Mouse (Mus musculus) midbrain, embryonic 14.5 days (tissue): ENCODE results near the gene Cela2a. TPM values are rescaled to one million over a fixed set of nuclear protein-coding genes. Genes with fewer than 3 reads are reported as not detected.
A peak's percentile ranks its signal among the peaks of the same experiment; 100 is the strongest.

ENCODE experiments used
- ATAC-seq: fragments of 200-750 bp; cut with Nextera tagmentation; 2 replicates; pipeline ENCODE4 v1.8.0; 2017; ENCODE audit warnings: moderate number of reproducible peaks, moderate library complexity; ENCODE audit not compliant: low FRiP score, low TSS enrichment
- DNase-seq: peaks from one replicate; pipeline ENCODE4 v3.0.0-alpha.2; 2015
- H3K27ac ChIP-seq: fragments of 300-500 bp; sonication (generic); replicated peaks from 2 replicates; pipeline ENCODE4 v1.5.1; 2014; ENCODE audit warnings: mild to moderate bottlenecking, low read depth, low read length, moderate library complexity
- H3K27me3 ChIP-seq: fragments of 300-500 bp; sonication (generic); 2 replicates; pipeline ENCODE4 v1.6.1; 2014; ENCODE audit warnings: low read length, control low read depth, mixed read lengths; ENCODE audit not compliant: control insufficient read depth, insufficient read depth
- H3K36me3 ChIP-seq: fragments of 300-500 bp; sonication (generic); 2 replicates; pipeline ENCODE4 v1.6.1; 2014; ENCODE audit warnings: low read length, control low read depth; ENCODE audit not compliant: control insufficient read depth, insufficient read depth
- H3K4me1 ChIP-seq: fragments of 300-500 bp; sonication (generic); 2 replicates; pipeline ENCODE4 v1.6.1; 2014; ENCODE audit warnings: mild to moderate bottlenecking, antibody characterized with exemption, low read length, control low read depth; ENCODE audit not compliant: control insufficient read depth, insufficient read depth
- H3K4me2 ChIP-seq: fragments of 300-500 bp; sonication (generic); 2 replicates; pipeline ENCODE4 v1.6.1; 2014; ENCODE audit warnings: mild to moderate bottlenecking, low read length, moderate library complexity
- H3K4me3 ChIP-seq: fragments of 300-500 bp; sonication (generic); replicated peaks from 2 replicates; pipeline ENCODE4 v1.5.1; 2014; ENCODE audit warnings: low read depth, low read length
- H3K9ac ChIP-seq: fragments of 300-500 bp; sonication (generic); replicated peaks from 2 replicates; pipeline ENCODE4 v1.6.1; 2014; ENCODE audit warnings: mild to moderate bottlenecking, low read length, moderate library complexity
- H3K9me3 ChIP-seq: fragments of 300-500 bp; sonication (generic); 2 replicates; pipeline ENCODE4 v1.6.1; 2016; ENCODE audit warnings: low read length, control low read depth, mixed read lengths; ENCODE audit not compliant: control insufficient read depth
- WGBS: fragments of 180-500 bp; shearing (Covaris S2); extraction: QIAGEN DNeasy Blood & Tissue Kit; methylation state at CpG from one replicate; pipeline ENCODE4 v1.1.7; 2014; 5-methylcytosine and 5-hydroxymethylcytosine counted together
- polyA plus RNA-seq: library from polyadenylated mRNA; unstranded; fragments of >200 nt; fragmentation: Nextera tagmentation; extraction: Ambion mirVana; gene quantifications from 2 replicates; pipeline ENCODE4 v1.2.1, GENCODE M21; 2014

Gene Cela2a
- not detected in 2 replicates for polyA plus RNA-seq

DNA sequence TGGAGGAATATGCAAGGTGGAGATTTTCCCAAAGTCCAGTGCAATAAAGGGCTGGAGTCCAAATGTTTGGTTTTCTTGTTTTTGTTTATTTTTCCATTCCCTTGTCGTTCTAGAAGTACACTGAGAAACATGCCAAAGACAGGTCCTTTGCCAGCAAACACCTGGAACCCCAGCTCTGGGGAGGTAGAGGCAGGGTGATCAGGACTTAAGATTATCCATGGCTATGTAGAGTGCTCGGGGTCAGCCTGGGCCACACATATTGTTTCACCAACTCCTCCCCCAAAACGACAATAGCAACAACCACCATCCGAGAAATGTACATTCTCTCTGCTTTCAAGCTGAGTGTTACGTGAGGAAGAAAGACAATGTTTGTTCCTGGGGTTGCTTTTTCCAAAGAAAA lies at the start of gene Cela2a:
Gene Cela2a, minus strand, starts transcription at position 101 of the 400 bp plus-strand sequence.
- WGBS = 60% methylated on average over 5 of the region's 5 CpGs
- H3K4me2 ChIP-seq = no peak within 1 kb of the TSS
- DNase-seq (no peak), ATAC-seq (no peak)
- H3K9ac ChIP-seq = no peak within 1 kb of the TSS
- H3K36me3 ChIP-seq = no peaks in the 10 kb centered on the region
- no peak within 1 kb of the TSS for H3K4me3 ChIP-seq
- H3K27ac ChIP-seq = no peak within 1 kb of the TSS
- H3K4me1 ChIP-seq = no peaks in the 10 kb centered on the region
- no peaks in the 10 kb centered on the region for H3K9me3 ChIP-seq
- no peaks in the 10 kb centered on the region for H3K27me3 ChIP-seq

DNA sequence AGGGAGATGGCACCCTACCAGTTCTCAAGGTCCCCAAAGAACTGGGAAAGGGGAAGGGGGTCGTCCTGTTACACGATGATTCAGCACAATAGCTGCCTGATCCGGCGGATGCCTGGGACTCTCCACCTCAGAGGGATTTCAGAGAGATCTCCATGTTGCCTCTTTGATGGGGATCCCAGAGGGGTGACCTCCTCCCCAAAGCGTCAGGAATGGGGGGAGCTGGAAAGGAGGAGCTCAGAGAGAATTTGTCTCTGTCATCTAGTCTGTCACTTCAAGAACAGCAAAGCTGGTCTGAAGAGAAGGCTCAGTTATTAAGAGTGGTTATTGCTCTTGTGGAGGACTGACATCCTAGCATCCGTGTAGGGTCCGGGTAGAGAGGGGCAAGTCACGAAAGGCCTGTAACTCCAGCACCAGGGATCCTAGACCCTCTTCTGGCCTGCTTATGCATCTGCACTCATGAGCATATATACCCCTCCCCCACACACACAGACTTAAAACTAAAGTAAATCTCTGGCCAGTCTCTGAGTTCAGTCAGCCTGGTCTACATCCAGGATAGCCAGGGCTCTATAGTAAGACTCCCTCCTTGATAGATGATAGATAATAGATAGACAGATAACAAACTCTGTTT lies 49.6 kb upstream of the Cela2a start:
- DNase-seq = peak; percentile 67
- H3K9ac ChIP-seq = peak overlapping the region; percentile 83; the same call in 1 of the 2 replicates
- peak; percentile 25; the same call in 1 of the 2 replicates for ATAC-seq
- H3K4me3 ChIP-seq = peak overlapping the region; percentile 72
- H3K27ac ChIP-seq = peak overlapping the region; percentile 75
- H3K4me2 ChIP-seq = peak overlapping the region; percentile 92
- H3K36me3 ChIP-seq = 0 out of 2 replicates have a peak, but pooled peaks cover 4% of the 10 kb centered on the region
- H3K27me3 ChIP-seq = no peaks in the 10 kb centered on the region
- H3K4me1 ChIP-seq = peaks cover 42% of the 10 kb centered on the region
- H3K9me3 ChIP-seq = no peaks in the 10 kb centered on the region
- WGBS = 9% methylated on average over 8 of the region's 8 CpGs

DNA sequence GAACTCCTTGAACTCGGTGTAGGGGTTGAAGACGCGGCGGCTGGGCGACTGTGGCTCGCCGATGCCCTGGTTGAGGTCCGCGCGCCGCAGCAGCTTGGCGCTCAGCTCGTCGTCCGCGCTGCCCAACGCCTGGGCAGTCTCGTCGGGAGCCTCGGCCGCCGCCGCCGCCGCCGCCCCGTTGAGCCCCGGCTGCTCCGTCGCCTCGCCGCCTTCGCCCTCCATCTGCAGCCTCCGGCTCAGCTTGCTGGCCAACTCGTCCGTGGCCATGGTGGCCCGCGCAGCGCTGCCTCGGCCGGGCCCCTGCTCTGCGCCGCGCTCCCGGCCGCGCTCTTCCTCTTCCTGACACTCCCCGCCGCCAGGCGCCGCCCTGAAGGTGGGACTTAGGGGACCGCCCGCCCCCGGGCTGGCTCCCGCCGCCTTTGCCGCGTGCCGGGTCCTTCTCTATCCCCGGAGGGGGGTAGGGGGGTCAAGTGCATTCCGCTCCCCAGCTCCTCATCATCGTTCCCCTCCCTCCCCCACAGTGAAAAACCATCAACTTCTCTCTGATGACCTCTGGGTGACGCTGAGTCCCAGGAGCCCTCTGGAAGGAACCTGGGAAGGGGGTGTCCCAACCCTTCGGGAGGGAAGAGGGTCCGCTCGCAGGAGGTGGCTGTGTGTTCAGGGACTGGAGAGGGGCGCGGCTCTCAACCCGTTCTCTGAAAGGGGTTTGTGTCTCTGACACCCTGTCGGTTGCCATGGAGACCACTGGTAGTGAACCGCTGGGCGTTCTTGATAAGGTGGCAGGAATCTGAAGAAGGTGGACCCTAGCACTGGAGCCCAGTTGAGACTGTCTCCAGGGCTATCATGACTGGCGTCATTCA lies 48.9 kb upstream of the Cela2a start, which contains the start of gene Efhd2:
Gene Efhd2, minus strand, starts transcription at position 320 of the 860 bp plus-strand sequence.
- Histone ChIP-seq H3K27ac (peak within 1 kb of the TSS; percentile 75), H3K9ac (peak within 1 kb of the TSS; percentile 83), H3K36me3 (0 out of 2 replicates have a peak, but pooled peaks cover 4% of the 10 kb centered on the region), H3K27me3 (no peaks in the 10 kb centered on the region), H3K9me3 (no peaks in the 10 kb centered on the region), H3K4me1 (peaks cover 46% of the 10 kb centered on the region), H3K4me3 (peak within 1 kb of the TSS; percentile 72), H3K4me2 (peak within 1 kb of the TSS; percentile 92)
- ATAC-seq = peak; percentile 86
- DNase-seq = peak; percentile 94
- WGBS = under 1% methylated on average over 73 of the region's 73 CpGs

DNA sequence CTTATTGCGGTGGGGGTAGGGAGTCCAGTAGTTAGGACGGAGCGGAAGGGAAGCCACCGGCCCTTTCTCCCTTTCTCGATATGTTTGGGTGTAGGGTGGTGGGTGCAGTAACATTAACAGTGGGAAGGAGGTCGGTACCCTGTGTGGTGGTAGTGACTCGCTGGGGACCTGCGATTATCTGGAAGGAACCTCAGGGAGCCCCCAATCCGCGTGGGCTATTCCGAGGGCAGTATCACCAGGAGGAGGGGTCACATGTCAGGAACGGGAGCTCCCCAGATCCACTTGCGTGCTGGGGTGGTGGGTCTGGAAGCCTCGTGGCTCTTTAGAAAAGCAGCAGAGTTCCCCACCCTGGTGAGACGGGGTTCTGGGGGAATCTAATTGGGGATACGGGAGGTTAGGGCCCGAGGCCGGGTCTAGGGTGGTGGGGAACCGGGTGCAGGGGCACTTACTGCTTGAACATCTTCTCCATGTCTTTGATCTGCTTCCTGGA lies 48.2 kb upstream of the Cela2a start:
- peak overlapping the region; percentile 83 for H3K9ac ChIP-seq
- no peak for DNase-seq
- no peak; the same call in 1 of the 2 replicates for ATAC-seq
- no peaks in the 10 kb centered on the region for H3K9me3 ChIP-seq
- peak overlapping the region; percentile 75 for H3K27ac ChIP-seq
- peaks cover 52% of the 10 kb centered on the region for H3K4me1 ChIP-seq
- H3K36me3 ChIP-seq = 0 out of 2 replicates have a peak, but pooled peaks cover 4% of the 10 kb centered on the region
- 1% methylated on average over 19 of the region's 19 CpGs for WGBS
- no peaks in the 10 kb centered on the region for H3K27me3 ChIP-seq
- H3K4me2 ChIP-seq = peak overlapping the region; percentile 92
- peak overlapping the region; percentile 72 for H3K4me3 ChIP-seq

DNA sequence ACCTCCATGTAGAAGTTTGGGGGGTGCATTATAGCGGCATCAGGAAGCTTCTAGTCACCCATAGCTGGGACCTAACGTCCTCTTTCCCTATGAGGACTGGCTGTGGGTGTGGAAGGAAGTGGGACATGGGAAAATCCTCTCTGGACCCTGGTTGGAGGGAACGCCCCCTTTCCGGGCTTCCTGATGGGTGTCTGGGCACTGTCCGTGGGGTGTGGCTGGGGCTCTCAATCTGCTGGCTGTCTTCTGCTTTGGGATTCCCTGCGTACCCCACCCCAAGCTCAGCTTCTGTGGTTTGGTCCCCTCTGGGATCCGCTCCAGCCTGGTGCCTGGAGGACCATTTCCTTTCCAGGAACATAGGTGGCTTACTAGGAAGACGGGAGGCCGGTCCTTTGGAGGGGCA lies 47.0 kb upstream of the Cela2a start:
- H3K4me1 ChIP-seq = peaks cover 52% of the 10 kb centered on the region

DNA sequence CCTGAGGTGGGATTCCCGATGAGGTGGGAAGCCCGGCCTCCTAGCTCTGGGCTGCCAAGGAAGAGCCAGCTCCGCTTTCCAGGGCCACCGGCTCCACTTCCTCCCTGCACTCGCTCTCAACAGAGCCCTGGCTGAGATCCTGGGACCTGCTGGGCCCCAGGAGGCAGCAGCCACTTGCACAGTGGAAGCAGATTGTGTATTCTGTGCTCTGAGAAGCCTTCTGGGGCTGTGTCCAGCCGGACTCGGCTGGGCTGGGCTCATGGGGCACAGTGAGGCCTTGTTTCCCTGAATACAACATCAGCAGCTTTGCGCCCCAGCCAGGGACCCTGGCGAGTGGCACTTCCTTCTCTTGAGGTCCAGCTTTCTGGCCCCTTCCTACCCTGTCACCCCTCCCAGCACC lies 45.9 kb upstream of the Cela2a start:
- Histone ChIP-seq H3K4me1 (peaks cover 61% of the 10 kb centered on the region), H3K9ac (peak overlapping the region; percentile 37), H3K4me3 (peak overlapping the region; percentile 72), H3K9me3 (no peaks in the 10 kb centered on the region), H3K36me3 (0 out of 2 replicates have a peak, but pooled peaks cover 4% of the 10 kb centered on the region), H3K27ac (peak overlapping the region; percentile 60), H3K27me3 (no peaks in the 10 kb centered on the region), H3K4me2 (peak overlapping the region; percentile 92)
- no peak for ATAC-seq
- peak; percentile 51 for DNase-seq
- 60% methylated on average over 9 of the region's 9 CpGs for WGBS

More for the DNA sequence above, 47.0 kb upstream of the Cela2a start:
- H3K4me3 ChIP-seq = peak overlapping the region; percentile 72
- peak overlapping the region; percentile 83 for H3K9ac ChIP-seq
- H3K36me3 ChIP-seq = 0 out of 2 replicates have a peak, but pooled peaks cover 4% of the 10 kb centered on the region
- DNase-seq (no peak), ATAC-seq (no peak)
- no peak overlapping the region for H3K27ac ChIP-seq
- H3K27me3 ChIP-seq = no peaks in the 10 kb centered on the region
- H3K9me3 ChIP-seq = no peaks in the 10 kb centered on the region
- 84% methylated on average over 9 of the region's 9 CpGs for WGBS
- H3K4me2 ChIP-seq = peak overlapping the region; percentile 92

DNA sequence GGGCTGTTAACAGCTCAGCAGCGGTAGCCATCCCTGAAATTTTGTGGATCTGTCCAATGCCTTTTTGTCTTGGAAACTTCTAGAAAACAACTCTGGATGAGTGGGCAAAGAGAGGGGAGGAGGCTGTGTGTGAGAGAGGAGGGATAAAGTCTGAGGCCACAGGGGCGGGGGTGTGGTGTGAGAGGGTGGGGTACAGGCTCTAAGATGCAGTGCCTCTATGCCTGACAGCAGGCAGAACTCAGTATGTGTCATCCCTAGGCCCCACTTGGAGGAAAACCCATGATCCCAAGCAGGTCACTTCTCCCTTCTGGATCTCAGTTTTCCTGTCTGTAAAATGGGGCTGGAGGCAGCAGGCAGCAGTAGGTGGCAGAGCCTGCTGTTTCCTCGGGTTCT lies 45.4 kb upstream of the Cela2a start:
- H3K27ac ChIP-seq = peak overlapping the region; percentile 60
- no peak overlapping the region for H3K4me3 ChIP-seq
- H3K36me3 ChIP-seq = 0 out of 2 replicates have a peak, but pooled peaks cover 4% of the 10 kb centered on the region
- 89% methylated on average over 3 of the region's 3 CpGs for WGBS
- no peaks in the 10 kb centered on the region for H3K9me3 ChIP-seq
- peak overlapping the region; percentile 92 for H3K4me2 ChIP-seq
- no peak overlapping the region for H3K9ac ChIP-seq
- no peaks in the 10 kb centered on the region for H3K27me3 ChIP-seq
- H3K4me1 ChIP-seq = peaks cover 61% of the 10 kb centered on the region
- no peak for DNase-seq
- no peak for ATAC-seq

DNA sequence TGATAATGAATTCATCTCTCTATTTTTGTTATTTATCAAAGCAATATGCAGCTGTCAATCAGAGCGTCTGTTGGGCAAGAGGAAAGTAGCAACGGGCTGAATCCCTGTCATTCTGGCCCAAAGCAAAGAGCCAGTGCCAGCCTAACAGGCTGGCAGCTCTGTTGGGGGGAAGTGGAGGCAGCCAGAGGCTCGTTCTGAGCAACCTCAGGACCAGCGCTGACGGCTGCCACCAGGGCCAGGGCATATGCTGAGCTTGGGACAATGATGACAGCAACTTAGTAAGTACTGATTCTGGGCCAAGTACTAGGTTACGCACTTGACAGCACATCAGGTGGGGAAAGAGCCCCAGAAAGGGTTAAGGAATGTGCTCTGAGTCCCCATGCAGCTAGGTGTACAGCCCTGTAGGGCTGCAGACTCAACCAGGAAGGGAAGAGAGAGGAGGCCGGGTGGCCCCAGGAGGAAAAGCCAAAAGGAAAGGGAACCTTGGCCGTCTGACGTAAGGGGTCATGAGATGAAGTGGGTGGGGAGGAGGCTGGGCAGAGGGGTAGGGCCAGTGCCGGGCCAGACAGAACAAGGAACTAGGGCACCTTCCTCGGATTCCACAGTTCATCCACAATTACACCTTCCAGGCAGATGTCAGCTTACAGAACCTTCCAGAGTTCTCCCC lies 44.8 kb upstream of the Cela2a start:
- peak overlapping the region; percentile 20; the same call in 1 of the 2 replicates for H3K9ac ChIP-seq
- no peaks in the 10 kb centered on the region for H3K27me3 ChIP-seq
- peak overlapping the region; percentile 92; the same call in 1 of the 2 replicates for H3K4me2 ChIP-seq
- WGBS = 62% methylated on average over 11 of the region's 11 CpGs
- no peak for ATAC-seq
- peaks cover 60% of the 10 kb centered on the region for H3K4me1 ChIP-seq
- H3K27ac ChIP-seq = no peak overlapping the region
- H3K36me3 ChIP-seq = 0 out of 2 replicates have a peak, but pooled peaks cover 4% of the 10 kb centered on the region
- DNase-seq = no peak
- H3K9me3 ChIP-seq = no peaks in the 10 kb centered on the region
- H3K4me3 ChIP-seq = no peak overlapping the region
